Mouse (Mus musculus): ENCODE measurements around the gene Scg2.

The Scg2 gene

DNA sequence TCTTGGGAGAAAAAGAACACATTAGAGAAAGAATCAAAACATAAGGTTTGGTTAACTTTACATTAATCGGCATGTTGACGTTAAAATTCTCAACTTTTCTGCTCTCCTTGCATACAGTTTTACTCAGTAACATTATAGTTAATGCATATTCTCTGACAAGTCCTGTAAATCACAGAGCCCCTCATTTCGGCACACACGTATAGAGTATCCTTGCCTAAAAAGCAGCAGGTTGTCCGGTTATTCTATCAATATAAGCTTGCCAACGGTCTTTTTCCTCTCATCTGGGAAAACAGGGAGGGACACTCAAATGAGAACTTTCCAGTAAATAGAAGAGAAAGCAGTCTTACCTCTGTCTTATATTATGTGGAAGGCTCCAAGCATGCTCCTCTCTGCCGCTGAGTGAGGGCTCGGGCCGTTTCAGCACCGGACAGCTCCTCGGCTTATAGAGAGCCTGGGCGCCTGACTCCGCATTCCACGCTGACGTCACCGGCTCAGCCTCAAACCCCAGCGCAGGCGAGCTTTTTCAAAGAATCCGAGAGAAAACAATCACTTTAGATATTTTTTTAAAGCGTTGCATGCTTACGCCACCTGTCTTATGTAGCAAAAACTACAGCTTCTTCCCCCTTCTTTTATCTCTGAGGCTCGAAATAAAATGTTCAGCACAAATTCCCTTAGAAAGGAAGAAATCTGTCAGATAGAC, at the start of gene Scg2:
Gene Scg2, minus strand, starts transcription at position 512 of the 700 bp plus-strand sequence.
- peak; percentile 77 for DNase-seq

DNA sequence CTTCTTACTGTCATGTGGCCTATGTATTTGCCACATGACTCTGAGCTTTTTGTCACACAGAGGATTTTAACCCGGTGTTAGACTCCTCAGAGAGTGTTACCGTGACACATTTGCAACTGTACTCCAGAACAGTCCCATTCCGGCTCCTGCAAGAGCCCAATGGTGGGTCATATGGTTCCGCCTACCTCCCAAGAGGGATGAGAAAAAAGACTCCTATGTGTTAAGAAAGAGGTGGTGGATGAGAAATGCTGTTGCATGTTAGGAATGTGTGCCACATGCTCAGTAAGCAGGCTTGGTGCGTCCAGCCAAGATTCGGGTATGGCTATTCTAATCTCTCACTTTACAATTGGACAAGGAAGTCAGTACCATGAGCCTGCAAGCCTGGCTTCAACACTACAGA, 45.6 kb upstream of the Scg2 start:
- DNase-seq, result no peak

GRCm38 (mm10) chr1:79470856-79471255, 30.9 kb upstream of the Scg2 start:
- DNase-seq, result no peak

- no peak for DNase-seq
These were observed 30.0 kb upstream of the Scg2 start for GRCm38 (mm10) chr1:79469871-79470270.

DNA sequence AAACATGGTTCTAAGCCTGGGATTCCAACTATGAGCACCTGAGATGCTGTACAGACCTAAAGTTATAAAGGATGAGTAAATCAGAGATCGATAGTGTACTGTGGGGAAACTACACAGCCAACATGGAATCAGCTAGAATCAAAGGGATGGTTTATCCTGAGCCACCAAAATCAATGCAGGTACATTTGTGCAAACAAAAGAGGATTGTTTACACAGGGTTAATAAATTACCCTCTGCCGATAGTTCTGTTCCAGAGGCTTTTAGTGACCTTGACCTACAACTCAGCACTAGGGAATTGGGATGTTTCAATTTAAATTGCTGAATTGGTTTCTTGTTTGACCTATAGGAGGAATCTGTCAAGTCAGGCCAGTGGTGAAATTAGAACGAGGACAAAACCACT, 26.7 kb upstream of the Scg2 start:
- DNase-seq, result no peak

- DNase-seq, result no peak
These were observed 18.6 kb upstream of the Scg2 start for GRCm38 (mm10) chr1:79458558-79458957.

DNA sequence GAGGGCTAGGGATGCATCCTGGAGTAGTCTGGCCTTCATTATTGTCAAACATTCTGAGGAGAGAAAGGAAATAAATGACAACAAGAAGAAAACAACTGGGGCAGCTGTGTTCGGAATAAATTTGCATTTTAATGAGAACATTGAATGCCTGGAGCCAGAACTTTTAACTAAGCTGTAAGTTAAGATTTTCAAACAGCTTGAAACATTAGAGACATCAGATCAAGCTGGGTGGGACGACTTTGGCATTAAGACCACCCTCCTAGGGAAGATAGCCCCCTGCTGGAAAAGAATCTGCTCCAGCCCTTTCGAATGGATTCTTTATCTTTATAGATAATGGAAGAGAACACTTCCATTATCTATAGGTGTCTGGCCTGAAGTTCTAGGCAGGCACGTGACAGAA, 14.2 kb upstream of the Scg2 start:
- no peak for DNase-seq

- DNase-seq, result no peak
These were observed 12.4 kb upstream of the Scg2 start for GRCm38 (mm10) chr1:79452339-79452738.

DNA sequence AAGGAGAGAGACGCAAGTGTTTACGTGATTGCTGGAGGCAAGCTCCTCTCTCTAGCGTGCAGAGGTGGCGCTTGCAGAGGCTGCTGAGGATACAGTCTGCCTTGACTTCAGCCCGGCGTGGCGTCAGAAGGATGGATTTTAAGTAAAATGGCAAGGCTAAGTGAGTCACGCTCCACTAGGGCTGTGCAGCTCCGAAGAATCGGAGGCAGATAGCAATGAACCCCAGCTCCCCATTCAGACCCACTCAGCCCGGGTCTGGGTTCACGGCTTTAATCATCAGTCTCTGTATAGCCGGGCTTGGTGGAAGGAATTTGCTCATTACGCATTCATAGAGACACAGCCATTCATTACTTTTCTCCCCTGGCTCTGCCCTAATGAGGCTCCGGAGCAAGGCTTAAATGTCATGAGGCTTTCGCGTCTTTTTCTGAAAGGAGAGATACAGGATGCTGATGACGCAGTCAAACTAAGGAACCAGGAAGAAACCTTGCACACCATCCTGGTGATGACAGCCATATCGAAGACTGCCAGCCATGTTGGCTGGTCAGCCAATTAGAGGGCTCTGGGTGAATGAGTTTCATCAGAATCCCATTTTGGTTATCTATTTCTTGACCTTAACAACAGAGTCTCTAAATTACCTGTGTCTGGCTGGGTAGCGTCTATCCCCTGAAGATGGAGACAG, 10.6 kb upstream of the Scg2 start:
- DNase-seq, result no peak

GRCm38 (mm10) chr1:79449943-79450342, 10.0 kb upstream of the Scg2 start:
- no peak for DNase-seq

GRCm38 (mm10) chr1:79445586-79445985, 5.7 kb upstream of the Scg2 start:
- DNase-seq, result no peak

- no peak for DNase-seq
These were observed 2.2 kb downstream of the Scg2 start for GRCm38 (mm10) chr1:79437755-79438154.

- DNase-seq, result no peak
These were observed 3.2 kb downstream of the Scg2 start for GRCm38 (mm10) chr1:79436671-79437070.

GRCm38 (mm10) chr1:79429058-79429457, 10.9 kb downstream of the Scg2 start:
- no peak for DNase-seq

DNA sequence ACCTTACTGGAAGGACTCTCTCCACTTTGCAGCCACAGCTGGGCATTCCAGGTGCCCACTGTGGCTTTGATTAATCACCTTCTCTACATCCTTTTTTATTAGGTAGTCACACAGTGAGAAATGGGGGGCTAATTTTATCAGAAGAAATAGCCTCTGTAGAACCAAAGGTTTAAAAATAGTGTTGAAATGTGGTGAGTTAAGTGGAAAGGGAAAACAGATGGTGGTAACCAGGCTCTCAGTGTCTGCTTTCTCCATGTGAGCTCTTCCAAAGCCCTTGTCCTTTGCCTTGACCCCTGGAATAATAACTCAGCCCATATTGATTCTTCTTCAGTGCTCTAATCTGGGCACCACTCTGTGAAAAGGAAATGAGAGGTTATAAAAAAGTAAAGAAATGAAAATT, 24.4 kb downstream of the Scg2 start:
- no peak for DNase-seq

GRCm38 (mm10) chr1:79406337-79406942, 33.5 kb downstream of the Scg2 start:
- no peak for DNase-seq

DNA sequence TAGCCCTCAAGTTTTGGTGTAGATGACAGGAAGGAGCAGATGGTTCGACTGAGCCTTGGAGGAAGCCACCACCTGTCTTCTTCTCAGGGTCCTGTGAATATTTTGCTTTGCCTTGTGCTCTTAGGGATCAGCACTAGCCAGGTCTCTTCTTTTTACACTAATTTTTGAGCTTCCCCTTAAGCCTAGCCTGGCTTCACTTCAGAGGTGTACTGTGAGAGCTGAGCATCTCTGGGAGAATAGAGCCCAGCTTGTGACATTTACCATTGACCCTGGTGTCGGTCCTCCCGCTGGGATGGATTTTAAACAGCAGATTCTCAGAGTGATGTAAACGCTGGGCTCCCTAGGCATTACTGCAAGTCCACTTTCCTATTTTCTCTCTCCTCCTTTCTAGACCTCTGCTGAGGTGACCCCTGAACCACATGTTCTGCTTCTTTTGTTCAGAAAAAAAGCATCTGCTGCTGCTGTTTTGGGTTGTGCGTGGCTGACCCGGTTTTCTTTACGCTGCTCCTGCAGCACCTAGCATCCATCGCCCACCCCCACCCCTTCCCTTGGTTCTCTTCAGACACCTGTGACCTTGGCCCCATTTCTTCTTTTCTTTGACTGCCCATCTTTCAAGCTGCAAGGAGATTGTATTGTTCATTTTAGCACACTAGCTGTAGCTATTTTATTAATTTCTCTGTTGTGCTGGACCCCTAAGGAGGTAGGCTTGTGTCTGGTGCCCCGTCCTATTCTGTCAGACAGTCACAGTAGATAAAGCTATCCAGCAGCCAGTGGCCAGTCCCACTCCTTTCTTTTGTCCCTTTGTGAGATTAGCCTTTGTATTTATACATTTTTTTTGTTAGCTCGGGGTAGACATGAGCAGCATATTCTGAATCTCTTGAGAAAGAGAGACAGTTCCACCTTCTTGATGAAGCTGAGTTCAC, 38.6 kb downstream of the Scg2 start:
- DNase-seq, result no peak

- DNase-seq, result no peak
These were observed 39.6 kb downstream of the Scg2 start for GRCm38 (mm10) chr1:79400284-79400683.
